Mouse (Mus musculus) lung, embryonic 15.5 days (tissue): ENCODE measurements around the gene Cacna1a. TPM values are rescaled to one million over a fixed set of nuclear protein-coding genes. Genes with fewer than 3 reads are reported as not detected.

Experiments
- ATAC-seq: fragments of 200-750 bp; cut with Nextera tagmentation; 2 replicates; pipeline ENCODE4 v1.8.0; 2017; ENCODE audit warnings: moderate number of reproducible peaks, borderline replicate concordance; ENCODE audit not compliant: low FRiP score, low TSS enrichment; ENCODE audit errors: extremely low read depth
- H3K27ac ChIP-seq: fragments of 300-500 bp; sonication (generic); 2 replicates; pipeline ENCODE4 v1.5.1; 2015; ENCODE audit warnings: moderate library complexity, mild to moderate bottlenecking, inconsistent platforms
- H3K27me3 ChIP-seq: fragments of 300-500 bp; sonication (generic); 2 replicates; pipeline ENCODE4 v1.6.1; 2015; ENCODE audit warnings: inconsistent platforms
- H3K36me3 ChIP-seq: fragments of 300-500 bp; sonication (generic); 2 replicates; pipeline ENCODE4 v1.6.1; 2015; ENCODE audit warnings: inconsistent platforms
- H3K4me1 ChIP-seq: fragments of 300-500 bp; sonication (generic); 2 replicates; pipeline ENCODE4 v1.6.1; 2015; ENCODE audit warnings: inconsistent platforms
- H3K4me2 ChIP-seq: fragments of 300-500 bp; sonication (generic); 2 replicates; pipeline ENCODE4 v1.6.1; 2015; ENCODE audit warnings: inconsistent platforms, mild to moderate bottlenecking, moderate library complexity
- H3K4me3 ChIP-seq: fragments of 300-500 bp; sonication (generic); 2 replicates; pipeline ENCODE4 v1.5.1; 2015; ENCODE audit warnings: mild to moderate bottlenecking, inconsistent platforms
- H3K9ac ChIP-seq: fragments of 300-500 bp; sonication (generic); 2 replicates; pipeline ENCODE4 v1.6.1; 2015; ENCODE audit warnings: inconsistent platforms
- H3K9me3 ChIP-seq: fragments of 300-500 bp; sonication (generic); 2 replicates; pipeline ENCODE4 v1.6.1; 2016; ENCODE audit warnings: inconsistent platforms
- WGBS: fragments of 180-500 bp; shearing (Covaris S2); methylation state at CpG from one replicate; pipeline ENCODE4 v1.1.7; 2015; 5-methylcytosine and 5-hydroxymethylcytosine counted together
- polyA plus RNA-seq: library from polyadenylated mRNA; unstranded; fragments of >200 nt; fragmentation: Nextera tagmentation; extraction: Ambion mirVana; gene quantifications from 2 replicates; pipeline ENCODE4 v1.2.1, GENCODE M21; 2015

The Cacna1a gene
- polyA plus RNA-seq, 1 experiment from 2014 or later = 2.1 TPM

GRCm38 (mm10) chr8:84415378-84415898, 27.2 kb downstream of the Cacna1a start:
- Histone ChIP-seq H3K36me3 (no peaks in the 10 kb centered on the region), H3K4me1 (peaks cover 14% of the 10 kb centered on the region), H3K27ac (no peak overlapping the region), H3K9me3 (no peaks in the 10 kb centered on the region), H3K9ac (peak overlapping the region; percentile 19; the same call in 1 of the 2 replicates), H3K4me3 (peak overlapping the region; percentile 56), H3K27me3 (peaks cover 68% of the 10 kb centered on the region), H3K4me2 (peak overlapping the region; percentile 98)
- peak; percentile 67 for ATAC-seq
- WGBS = under 1% methylated on average over 42 of the region's 64 CpGs

GRCm38 (mm10) chr8:84416041-84416440, 27.8 kb downstream of the Cacna1a start:
- Histone ChIP-seq H3K36me3 (no peaks in the 10 kb centered on the region), H3K4me1 (peaks cover 14% of the 10 kb centered on the region), H3K9ac (no peak overlapping the region), H3K4me2 (peak overlapping the region; percentile 98), H3K27ac (no peak overlapping the region), H3K27me3 (peaks cover 68% of the 10 kb centered on the region), H3K9me3 (no peaks in the 10 kb centered on the region), H3K4me3 (peak overlapping the region; percentile 56)
- no peak for ATAC-seq
- 21% methylated on average over 14 of the region's 14 CpGs for WGBS

GRCm38 (mm10) chr8:84416915-84417314, 28.7 kb downstream of the Cacna1a start:
- ATAC-seq = no peak
- H3K4me3 ChIP-seq = no peak overlapping the region
- H3K9me3 ChIP-seq = no peaks in the 10 kb centered on the region
- no peak overlapping the region for H3K27ac ChIP-seq
- peaks cover 68% of the 10 kb centered on the region for H3K27me3 ChIP-seq
- H3K9ac ChIP-seq = no peak overlapping the region
- no peak overlapping the region for H3K4me2 ChIP-seq
- H3K4me1 ChIP-seq = peaks cover 14% of the 10 kb centered on the region
- 72% methylated on average over 6 of the region's 6 CpGs for WGBS
- H3K36me3 ChIP-seq = no peaks in the 10 kb centered on the region

- WGBS = 38% methylated on average over 5 of the region's 5 CpGs
- Histone ChIP-seq H3K9me3 (no peaks in the 10 kb centered on the region), H3K9ac (no peak overlapping the region), H3K27ac (no peak overlapping the region), H3K36me3 (no peaks in the 10 kb centered on the region), H3K4me3 (no peak overlapping the region), H3K4me1 (peaks cover 14% of the 10 kb centered on the region), H3K27me3 (peaks cover 59% of the 10 kb centered on the region), H3K4me2 (no peak overlapping the region)
- no peak for ATAC-seq
Measured at GRCm38 (mm10) chr8:84417840-84418239, 29.6 kb downstream of the Cacna1a start.

- 67% methylated on average over 3 of the region's 3 CpGs for WGBS
Measured at GRCm38 (mm10) chr8:84424426-84424825, 36.2 kb downstream of the Cacna1a start.

GRCm38 (mm10) chr8:84426087-84426486, 37.8 kb downstream of the Cacna1a start:
- no peaks in the 10 kb centered on the region for H3K27me3 ChIP-seq
- WGBS = 81% methylated on average over 7 of the region's 7 CpGs
- H3K27ac ChIP-seq = no peak overlapping the region
- no peak for ATAC-seq
- H3K9me3 ChIP-seq = no peaks in the 10 kb centered on the region
- H3K4me1 ChIP-seq = no peaks in the 10 kb centered on the region
- H3K36me3 ChIP-seq = no peaks in the 10 kb centered on the region
- no peak overlapping the region for H3K4me2 ChIP-seq
- H3K9ac ChIP-seq = no peak overlapping the region
- H3K4me3 ChIP-seq = no peak overlapping the region

More at GRCm38 (mm10) chr8:84424426-84424825, 36.2 kb downstream of the Cacna1a start:
- H3K9ac ChIP-seq = no peak overlapping the region
- no peak overlapping the region for H3K27ac ChIP-seq
- H3K9me3 ChIP-seq = no peaks in the 10 kb centered on the region
- H3K4me2 ChIP-seq = no peak overlapping the region
- H3K27me3 ChIP-seq = 0 out of 2 replicates have a peak, but pooled peaks cover 4% of the 10 kb centered on the region
- ATAC-seq = no peak
- no peaks in the 10 kb centered on the region for H3K4me1 ChIP-seq
- H3K36me3 ChIP-seq = no peaks in the 10 kb centered on the region
- no peak overlapping the region for H3K4me3 ChIP-seq

GRCm38 (mm10) chr8:84426582-84426981, 38.3 kb downstream of the Cacna1a start:
- Histone ChIP-seq H3K27ac (no peak overlapping the region), H3K4me1 (no peaks in the 10 kb centered on the region), H3K4me3 (no peak overlapping the region), H3K4me2 (no peak overlapping the region), H3K9me3 (no peaks in the 10 kb centered on the region), H3K9ac (no peak overlapping the region), H3K27me3 (no peaks in the 10 kb centered on the region), H3K36me3 (no peaks in the 10 kb centered on the region)
- 78% methylated on average over 8 of the region's 8 CpGs for whole genome bisulfite sequencing
- no peak for ATAC-seq

- WGBS = 57% methylated on average over 5 of the region's 5 CpGs
- Histone ChIP-seq H3K36me3 (no peaks in the 10 kb centered on the region), H3K9ac (no peak overlapping the region), H3K27ac (no peak overlapping the region), H3K27me3 (no peaks in the 10 kb centered on the region), H3K4me2 (no peak overlapping the region), H3K9me3 (no peaks in the 10 kb centered on the region), H3K4me1 (no peaks in the 10 kb centered on the region), H3K4me3 (no peak overlapping the region)
- ATAC-seq = no peak
Measured at GRCm38 (mm10) chr8:84428034-84428433, 39.8 kb downstream of the Cacna1a start.

GRCm38 (mm10) chr8:84429014-84429413, 40.8 kb downstream of the Cacna1a start:
- 28% methylated on average over 4 of the region's 4 CpGs for WGBS
- no peaks in the 10 kb centered on the region for H3K4me1 ChIP-seq
- H3K4me3 ChIP-seq = no peak overlapping the region
- no peak for ATAC-seq
- no peak overlapping the region for H3K9ac ChIP-seq
- no peak overlapping the region for H3K27ac ChIP-seq
- no peaks in the 10 kb centered on the region for H3K9me3 ChIP-seq
- H3K27me3 ChIP-seq = no peaks in the 10 kb centered on the region
- H3K4me2 ChIP-seq = no peak overlapping the region
- H3K36me3 ChIP-seq = no peaks in the 10 kb centered on the region

GRCm38 (mm10) chr8:84429492-84429891, 41.3 kb downstream of the Cacna1a start:
- Histone ChIP-seq H3K36me3 (no peaks in the 10 kb centered on the region), H3K4me2 (no peak overlapping the region), H3K4me3 (no peak overlapping the region), H3K27ac (no peak overlapping the region), H3K27me3 (no peaks in the 10 kb centered on the region), H3K9me3 (no peaks in the 10 kb centered on the region), H3K9ac (no peak overlapping the region), H3K4me1 (no peaks in the 10 kb centered on the region)
- no peak for ATAC-seq
- WGBS = 18% methylated on average over 5 of the region's 5 CpGs

GRCm38 (mm10) chr8:84435370-84435769, 47.1 kb downstream of the Cacna1a start:
- Histone ChIP-seq H3K9me3 (no peaks in the 10 kb centered on the region), H3K36me3 (no peaks in the 10 kb centered on the region), H3K4me3 (no peak overlapping the region), H3K9ac (no peak overlapping the region), H3K4me1 (no peaks in the 10 kb centered on the region), H3K27me3 (no peaks in the 10 kb centered on the region), H3K4me2 (no peak overlapping the region), H3K27ac (no peak overlapping the region)
- WGBS = 50% methylated on average over 10 of the region's 10 CpGs
- no peak for ATAC-seq

GRCm38 (mm10) chr8:84439813-84440212, 51.6 kb downstream of the Cacna1a start:
- ATAC-seq = no peak
- no peaks in the 10 kb centered on the region for H3K27me3 ChIP-seq
- WGBS = 87% methylated on average over 7 of the region's 7 CpGs

GRCm38 (mm10) chr8:84442043-84442442, 53.8 kb downstream of the Cacna1a start:
- H3K4me1 ChIP-seq = no peaks in the 10 kb centered on the region
- H3K4me3 ChIP-seq = no peak overlapping the region
- no peaks in the 10 kb centered on the region for H3K27me3 ChIP-seq
- 5% methylated on average over 1 of the region's 1 CpGs for WGBS
- no peak overlapping the region for H3K27ac ChIP-seq
- H3K9ac ChIP-seq = no peak overlapping the region
- H3K36me3 ChIP-seq = no peaks in the 10 kb centered on the region
- H3K9me3 ChIP-seq = no peaks in the 10 kb centered on the region
- no peak for ATAC-seq
- no peak overlapping the region for H3K4me2 ChIP-seq

More at GRCm38 (mm10) chr8:84439813-84440212, 51.6 kb downstream of the Cacna1a start:
- H3K36me3 ChIP-seq = no peaks in the 10 kb centered on the region
- no peak overlapping the region for H3K4me2 ChIP-seq
- H3K4me1 ChIP-seq = no peaks in the 10 kb centered on the region
- no peak overlapping the region for H3K27ac ChIP-seq
- H3K4me3 ChIP-seq = no peak overlapping the region
- no peaks in the 10 kb centered on the region for H3K9me3 ChIP-seq
- no peak overlapping the region for H3K9ac ChIP-seq
